Comparison of ENCODE assay signal across 1 mouse cellular context in the genomic region with DNA sequence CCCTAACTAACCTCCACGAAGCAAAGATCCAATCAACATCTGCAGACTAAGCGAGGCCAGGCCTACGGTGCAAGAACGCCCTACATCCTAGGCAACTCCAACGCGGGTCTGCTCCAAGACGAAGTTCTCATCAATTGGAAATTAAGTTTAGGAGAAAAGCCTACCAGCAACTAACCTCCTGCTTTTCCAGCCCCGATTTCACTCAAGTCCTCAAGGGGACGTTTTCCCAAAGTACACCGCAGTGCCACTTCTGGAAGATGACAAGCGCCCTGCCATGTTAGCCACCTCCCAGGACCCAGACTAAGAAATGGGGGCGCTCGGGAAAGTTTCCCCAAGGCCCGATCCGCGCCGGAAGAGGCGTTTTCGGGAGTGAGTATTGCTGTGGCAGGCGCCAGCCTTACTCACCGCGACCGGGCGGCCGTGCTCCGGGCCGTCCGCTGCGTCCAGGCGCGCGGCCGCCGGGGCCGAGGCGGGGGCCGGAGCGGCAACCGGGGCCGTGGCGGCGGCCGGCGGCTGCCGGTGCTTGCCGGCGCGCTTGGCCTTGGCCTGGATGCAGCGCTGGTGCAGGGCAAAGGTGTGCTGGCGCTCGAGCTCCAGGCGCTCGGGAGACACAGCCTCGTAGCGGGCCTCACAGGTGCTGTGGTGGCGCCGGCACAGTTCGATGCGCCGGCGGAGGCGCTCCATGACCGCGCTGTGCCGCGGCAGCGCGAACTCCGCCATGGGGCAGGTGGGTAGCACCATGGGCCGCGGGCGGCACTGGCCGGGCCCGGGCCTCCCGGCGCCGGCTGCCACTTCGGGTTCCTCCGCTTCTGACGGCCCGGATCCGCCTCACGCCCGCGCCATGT.
A peak's percentile ranks its signal among the peaks of the same experiment; 100 is the strongest.
TF ChIP-seq lines count a peak whose summit lies in the region.

No protein-coding gene starts in this region.

TF ChIP-seq in MEL, 35 proteins besides CTCF, POLR2A, EP300 and RAD21 (continued from another document):
- 0 out of 2 replicates have a peak, but pooled peaks have one; percentile 34 for TF ChIP-seq E2F4 (IDR thresholded peaks at IDR 0.05; ENCODE audit: borderline replicate concordance, low read depth, low read length)
